Mouse (Mus musculus): Measurements from ENCODE around the gene Mical3. TPM values are rescaled to one million over a fixed set of nuclear protein-coding genes. Genes with fewer than 3 reads are reported as not detected.

The Mical3 gene
- total RNA-seq, 2 experiments from 2014 or later, result 159 to 168 TPM

GRCm38 (mm10) chr6:120884436-120884835 is 246.4 kb downstream of the Mical3 start:
- ATAC-seq (replicated peaks; ENCODE audit: low FRiP score, poor library complexity, severe bottlenecking), result no peak

Other genes with a start within 250 kb of the Mical3 start
- 9.6 and 11.5 TPM in 2 replicates for gene Bid, start 214.1 kb downstream of the Mical3 start, total RNA-seq (2015; ENCODE audit: low replicate concordance)
- gene Bid, start 214.1 kb downstream of the Mical3 start, total RNA-seq (2017; ENCODE audit: low replicate concordance), result 6.3 and 7.7 TPM in 2 replicates
- 0.36 and 1.3 TPM in 2 replicates for gene Pex26, start 52.7 kb upstream of the Mical3 start, total RNA-seq (2015; ENCODE audit: low replicate concordance)
- gene Pex26, start 52.7 kb upstream of the Mical3 start, total RNA-seq (2017; ENCODE audit: low replicate concordance), result 0.26 and 1.2 TPM in 2 replicates
- 4.2 and 9.4 TPM in 2 replicates for gene Tuba8, start 79.7 kb upstream of the Mical3 start, total RNA-seq (2015; ENCODE audit: low replicate concordance)
- gene Tuba8, start 79.7 kb upstream of the Mical3 start, total RNA-seq (2017; ENCODE audit: low replicate concordance), result 2.1 and 5.6 TPM in 2 replicates
- gene Usp18, start 114.9 kb upstream of the Mical3 start, total RNA-seq (2015; ENCODE audit: low replicate concordance), result 23.1 and 29.3 TPM in 2 replicates
- gene Usp18, start 114.9 kb upstream of the Mical3 start, total RNA-seq (2017; ENCODE audit: low replicate concordance), result 19.1 and 26.8 TPM in 2 replicates
- 2.2 TPM in 1 of 2 replicates, not detected in the other for gene Slc6a13, start 169.2 kb upstream of the Mical3 start, total RNA-seq (2015; ENCODE audit: low replicate concordance)
- 3.3 TPM in 1 of 2 replicates, not detected in the other for gene Slc6a13, start 169.2 kb upstream of the Mical3 start, total RNA-seq (2017; ENCODE audit: low replicate concordance)
- gene Slc6a12, start 212.1 kb upstream of the Mical3 start, total RNA-seq (2015; ENCODE audit: low replicate concordance), result not detected in 2 replicates
- not detected in 2 replicates for gene Slc6a12, start 212.1 kb upstream of the Mical3 start, total RNA-seq (2017; ENCODE audit: low replicate concordance)

Measured in erythroid progenitor cell, adult 5-6 weeks (primary cell).